11 mouse cellular contexts compared by ENCODE assay signal in genomic region chr6:11283990-11284389, GRCm38 (mm10).
DNase-seq lines count a peak whose midpoint lies in the region; ATAC-seq and TF ChIP-seq lines count a peak whose summit lies in the region.
"Had no signal": no experiment of that assay in that cellular context is flagged by ENCODE, and none has a peak within 500 bp of the region (broad histone marks: within the 10 kb centered on the region; RNA-seq: fewer than 3 reads in every experiment).

No protein-coding gene starts in this region.

- TF ChIP-seq EP300 in lung, postnatal 0 days (IDR thresholded peaks at IDR 0.05) = no peak

- intact Hi-C loops in left cerebral cortex, postnatal 25 days (cut with DNase I) = loop anchor here (10.0 kb wide), 1 partner anchor 1119 kb away; no protein-coding TSS in a partner anchor

- H3K4me2 ChIP-seq in forebrain, embryonic 15.5 days (replicated peaks) = no peak overlapping the region
- no peak overlapping the region for H3K4me2 ChIP-seq in forebrain, embryonic 12.5 days
- H3K4me2 ChIP-seq in lung, postnatal 0 days (replicated peaks; ENCODE audit: low read depth, low read length) = no peak overlapping the region
- H3K4me2 ChIP-seq: intestine, embryonic 15.5 days had no signal

- H3K9ac ChIP-seq in forebrain, embryonic 15.5 days (replicated peaks) = no peak overlapping the region
- no peak overlapping the region for H3K9ac ChIP-seq in forebrain, embryonic 12.5 days
- no peak overlapping the region for H3K9ac ChIP-seq in lung, postnatal 0 days (replicated peaks; ENCODE audit: low read depth)
- H3K9ac ChIP-seq: intestine, embryonic 15.5 days had no signal

- no peaks in the 10 kb centered on the region for H3K9me3 ChIP-seq in forebrain, embryonic 15.5 days
- H3K9me3 ChIP-seq in forebrain, embryonic 12.5 days = no peaks in the 10 kb centered on the region
- H3K9me3 ChIP-seq in lung, postnatal 0 days (ENCODE audit: low read length) = no peaks in the 10 kb centered on the region
- H3K9me3 ChIP-seq: G1E; intestine, embryonic 15.5 days had no signal

- no peaks in the 10 kb centered on the region for H3K36me3 ChIP-seq in forebrain, embryonic 15.5 days
- H3K36me3 ChIP-seq in forebrain, embryonic 12.5 days (replicated peaks) = no peaks in the 10 kb centered on the region
- H3K36me3 ChIP-seq in lung, postnatal 0 days (ENCODE audit: insufficient read depth, low read length) = no peaks in the 10 kb centered on the region
- H3K36me3 ChIP-seq: G1E; intestine, embryonic 15.5 days had no signal

- WGBS in forebrain, embryonic 15.5 days = 0% methylated on average over 2 of the region's 2 CpGs
- 0% methylated on average over 2 of the region's 2 CpGs for WGBS in forebrain, embryonic 12.5 days
- 0% methylated on average over 2 of the region's 2 CpGs for WGBS in lung, postnatal 0 days

- H3K4me3 ChIP-seq in forebrain, embryonic 15.5 days = no peak overlapping the region
- no peak overlapping the region for H3K4me3 ChIP-seq in forebrain, embryonic 12.5 days (replicated peaks)
- no peak overlapping the region for H3K4me3 ChIP-seq in lung, postnatal 0 days (ENCODE audit: low read depth, low read length)
- H3K4me3 ChIP-seq: intestine, embryonic 15.5 days had no signal

- TF ChIP-seq CTCF in lung, postnatal 0 days (IDR thresholded peaks at IDR 0.05) = peak; percentile 47
- TF ChIP-seq CTCF in brain, embryonic 14.5 days (IDR thresholded peaks at IDR 0.05; ENCODE audit: borderline replicate concordance, extremely low read depth, insufficient read depth, insufficient read length) = peak; percentile 49; the same call in 1 of the 2 replicates

- peak; percentile 4 for DNase-seq in lung, postnatal 0 days (ENCODE audit: low spot score)
- no peak for DNase-seq in lung, postnatal 25 days (ENCODE audit: low spot score)
- DNase-seq in brain, embryonic 14.5 days (ENCODE audit: low read depth) = peak; percentile 71
- DNase-seq in left cerebral cortex, postnatal 25 days (ENCODE audit: low spot score in 2 of 2) = peak; percentile 21 to 32
- DNase-seq in testis, postnatal 10 days (ENCODE audit: low spot score) = no peak
- DNase-seq in testis, postnatal 14 days (ENCODE audit: low spot score) = no peak
- DNase-seq: lung, postnatal 10 days had no signal

- 0 out of 2 replicates have a peak, but pooled peaks have one; percentile 23 for ATAC-seq in forebrain, embryonic 15.5 days (replicated peaks)
- ATAC-seq in forebrain, embryonic 12.5 days (ENCODE audit: low FRiP score) = no peak
- no peak for ATAC-seq in lung, postnatal 0 days
- ATAC-seq: intestine, embryonic 15.5 days had no signal

- no peaks in the 10 kb centered on the region for H3K27me3 ChIP-seq in forebrain, embryonic 15.5 days
- no peaks in the 10 kb centered on the region for H3K27me3 ChIP-seq in forebrain, embryonic 12.5 days
- no peaks in the 10 kb centered on the region for H3K27me3 ChIP-seq in lung, postnatal 0 days (replicated peaks; ENCODE audit: insufficient read depth, low read length)
- H3K27me3 ChIP-seq: intestine, embryonic 15.5 days had no signal

- H3K4me1 ChIP-seq in forebrain, embryonic 15.5 days = no peaks in the 10 kb centered on the region
- H3K4me1 ChIP-seq in forebrain, embryonic 12.5 days = no peaks in the 10 kb centered on the region
- H3K4me1 ChIP-seq in lung, postnatal 0 days (ENCODE audit: insufficient read depth, low read depth, low read length) = no peaks in the 10 kb centered on the region
- H3K4me1 ChIP-seq: intestine, embryonic 15.5 days had no signal

- TF ChIP-seq POLR2A in brain, embryonic 14.5 days (IDR thresholded peaks at IDR 0.05; ENCODE audit: borderline replicate concordance, extremely low read depth, insufficient read depth, insufficient read length, poor library complexity, severe bottlenecking) = no peak

- H3K27ac ChIP-seq in forebrain, embryonic 15.5 days (replicated peaks) = no peak overlapping the region
- no peak overlapping the region for H3K27ac ChIP-seq in forebrain, embryonic 12.5 days
- H3K27ac ChIP-seq in lung, postnatal 0 days (ENCODE audit: low read length) = no peak overlapping the region
- H3K27ac ChIP-seq: intestine, embryonic 15.5 days had no signal

Comparison
In these comparisons a context has a peak if more than half of its experiments do, and no peak if none do; other contexts are left out.
1. DNase-seq: peak in lung, postnatal 0 days (single experiment), brain, embryonic 14.5 days (single experiment) and left cerebral cortex, postnatal 25 days (2 of 2); none in lung, postnatal 25 days (single experiment), testis, postnatal 10 days (single experiment) and testis, postnatal 14 days (single experiment).